Mouse (Mus musculus): ENCODE results near the gene Smim17. TPM values are rescaled to one million over a fixed set of nuclear protein-coding genes. Genes with fewer than 3 reads are reported as not detected.

Smim17 gene
- polyA plus RNA-seq, 2 experiments: 0.42 TPM; not detected in 1

GRCm38 (mm10) chr7:6438388-6438787, 39.9 kb downstream of the Smim17 start, which contains the start of gene Olfr1344:
Gene Olfr1344 (plus strand): TSS chr7:6438688.
- Histone ChIP-seq H3K27ac (no peak within 1 kb of the TSS), H3K27me3 (ENCODE audit: control insufficient read depth, insufficient read depth, low read length) (no peaks in the 10 kb centered on the region), H3K36me3 (replicated peaks; ENCODE audit: control insufficient read depth, insufficient read depth, low read depth) (no peaks in the 10 kb centered on the region), H3K4me1 (replicated peaks; ENCODE audit: control insufficient read depth in 2 of 2, insufficient read depth in 2 of 2, low read length in 1 of 2) (no peaks in the 10 kb centered on the region), H3K9me3 (ENCODE audit: control insufficient read depth, low read length) (no peaks in the 10 kb centered on the region), H3K4me2 (ENCODE audit: low read depth) (no peak within 1 kb of the TSS), H3K9ac (replicated peaks) (no peak within 1 kb of the TSS), H3K4me3 (ENCODE audit: insufficient read depth in 1 of 2, low read depth in 2 of 2, low read length in 2 of 2) (no peak within 1 kb of the TSS)
- ATAC-seq (ENCODE audit: insufficient read depth) (no peak), DNase-seq (ENCODE audit: low read depth in 3 of 3, low spot score in 3 of 3) (no peak)
- WGBS (ENCODE audit: insufficient replicate concordance): 39% methylated on average over 3 of the region's 3 CpGs
- TF ChIP-seq EP300 (IDR thresholded peaks at IDR 0.05; ENCODE audit: low read depth) (no peak), CTCF (IDR thresholded peaks at IDR 0.05; ENCODE audit: low read depth) (no peak)

GRCm38 (mm10) chr7:6441173-6441572, 42.7 kb downstream of the Smim17 start:
- H3K9ac ChIP-seq (replicated peaks): no peak overlapping the region
- ATAC-seq (ENCODE audit: insufficient read depth) (no peak), DNase-seq (ENCODE audit: low read depth in 3 of 3, low spot score in 3 of 3) (no peak)
- H3K36me3 ChIP-seq (replicated peaks; ENCODE audit: control insufficient read depth, insufficient read depth, low read depth): no peaks in the 10 kb centered on the region
- TF ChIP-seq CTCF (IDR thresholded peaks at IDR 0.05; ENCODE audit: low read depth) (no peak), EP300 (IDR thresholded peaks at IDR 0.05; ENCODE audit: low read depth) (no peak)
- no peaks in the 10 kb centered on the region for H3K4me1 ChIP-seq (replicated peaks; ENCODE audit: control insufficient read depth in 2 of 2, insufficient read depth in 2 of 2, low read length in 1 of 2)
- 51% methylated on average over 2 of the region's 2 CpGs for WGBS (ENCODE audit: insufficient replicate concordance)
- H3K27ac ChIP-seq: no peak overlapping the region
- no peaks in the 10 kb centered on the region for H3K9me3 ChIP-seq (ENCODE audit: control insufficient read depth, low read length)
- H3K27me3 ChIP-seq (ENCODE audit: control insufficient read depth, insufficient read depth, low read length): no peaks in the 10 kb centered on the region
- no peak overlapping the region for H3K4me3 ChIP-seq (ENCODE audit: insufficient read depth in 1 of 2, low read depth in 2 of 2, low read length in 2 of 2)
- no peak overlapping the region for H3K4me2 ChIP-seq (ENCODE audit: low read depth)

- no peak overlapping the region for H3K27ac ChIP-seq
- no peaks in the 10 kb centered on the region for H3K27me3 ChIP-seq (ENCODE audit: control insufficient read depth, insufficient read depth, low read length)
- H3K9me3 ChIP-seq (ENCODE audit: control insufficient read depth, low read length): no peaks in the 10 kb centered on the region
- H3K36me3 ChIP-seq (replicated peaks; ENCODE audit: control insufficient read depth, insufficient read depth, low read depth): no peaks in the 10 kb centered on the region
- WGBS (ENCODE audit: insufficient replicate concordance): 32% methylated on average over 5 of the region's 5 CpGs
- no peak for ATAC-seq (ENCODE audit: insufficient read depth)
- no peak overlapping the region for H3K4me3 ChIP-seq (ENCODE audit: insufficient read depth in 1 of 2, low read depth in 2 of 2, low read length in 2 of 2)
- H3K4me2 ChIP-seq (ENCODE audit: low read depth): no peak overlapping the region
- H3K9ac ChIP-seq (replicated peaks): no peak overlapping the region
- H3K4me1 ChIP-seq (replicated peaks; ENCODE audit: control insufficient read depth in 2 of 2, insufficient read depth in 2 of 2, low read length in 1 of 2): no peaks in the 10 kb centered on the region
- TF ChIP-seq CTCF (IDR thresholded peaks at IDR 0.05; ENCODE audit: low read depth): no peak
- TF ChIP-seq EP300 (IDR thresholded peaks at IDR 0.05; ENCODE audit: low read depth): no peak
- no peak for DNase-seq (ENCODE audit: low read depth in 3 of 3, low spot score in 3 of 3)
These were observed 49.3 kb downstream of the Smim17 start for GRCm38 (mm10) chr7:6447771-6448170.

- Histone ChIP-seq H3K9ac (replicated peaks) (no peak within 1 kb of the TSS), H3K4me2 (ENCODE audit: low read depth) (no peak within 1 kb of the TSS), H3K27ac (no peak within 1 kb of the TSS), H3K27me3 (ENCODE audit: control insufficient read depth, insufficient read depth, low read length) (no peaks in the 10 kb centered on the region), H3K36me3 (replicated peaks; ENCODE audit: control insufficient read depth, insufficient read depth, low read depth) (no peaks in the 10 kb centered on the region), H3K9me3 (ENCODE audit: control insufficient read depth, low read length) (no peaks in the 10 kb centered on the region), H3K4me1 (replicated peaks; ENCODE audit: control insufficient read depth in 2 of 2, insufficient read depth in 2 of 2, low read length in 1 of 2) (no peaks in the 10 kb centered on the region), H3K4me3 (ENCODE audit: insufficient read depth in 1 of 2, low read depth in 2 of 2, low read length in 2 of 2) (no peak within 1 kb of the TSS)
- no peak for ATAC-seq (ENCODE audit: insufficient read depth)
- no peak for DNase-seq (ENCODE audit: low read depth in 3 of 3, low spot score in 3 of 3)
- no peak for TF ChIP-seq EP300 (IDR thresholded peaks at IDR 0.05; ENCODE audit: low read depth)
- TF ChIP-seq CTCF (IDR thresholded peaks at IDR 0.05; ENCODE audit: low read depth): no peak
These were observed 57.4 kb downstream of the Smim17 start, which contains the start of gene Olfr1336 for GRCm38 (mm10) chr7:6455868-6456267. Gene Olfr1336 (plus strand): TSS chr7:6456168.

- no peak overlapping the region for H3K27ac ChIP-seq
- TF ChIP-seq EP300 (IDR thresholded peaks at IDR 0.05; ENCODE audit: low read depth): no peak
- TF ChIP-seq CTCF (IDR thresholded peaks at IDR 0.05; ENCODE audit: low read depth): no peak
- no peak overlapping the region for H3K4me3 ChIP-seq (ENCODE audit: insufficient read depth in 1 of 2, low read depth in 2 of 2, low read length in 2 of 2)
- DNase-seq (ENCODE audit: low read depth in 3 of 3, low spot score in 3 of 3) (no peak), ATAC-seq (ENCODE audit: insufficient read depth) (no peak)
- H3K27me3 ChIP-seq (ENCODE audit: control insufficient read depth, insufficient read depth, low read length): no peaks in the 10 kb centered on the region
- 24% methylated on average over 3 of the region's 3 CpGs for WGBS (ENCODE audit: insufficient replicate concordance)
- no peak overlapping the region for H3K9ac ChIP-seq (replicated peaks)
- H3K4me1 ChIP-seq (replicated peaks; ENCODE audit: control insufficient read depth in 2 of 2, insufficient read depth in 2 of 2, low read length in 1 of 2): no peaks in the 10 kb centered on the region
- H3K36me3 ChIP-seq (replicated peaks; ENCODE audit: control insufficient read depth, insufficient read depth, low read depth): no peaks in the 10 kb centered on the region
- H3K9me3 ChIP-seq (ENCODE audit: control insufficient read depth, low read length): no peaks in the 10 kb centered on the region
- no peak overlapping the region for H3K4me2 ChIP-seq (ENCODE audit: low read depth)
These were observed 57.9 kb downstream of the Smim17 start for GRCm38 (mm10) chr7:6456399-6456798.

Measured in liver, embryonic 14.5 days (tissue).